Mouse (Mus musculus) liver, adult 2 months (tissue): ENCODE data around the gene Ccdc73.

Source experiments
- CTCF ChIP-seq: fragments of 200-500 bp; IDR thresholded peaks from 2 replicates; pipeline ENCODE4 v1.5.1; 2011; ENCODE audit warnings: low read depth, low read length, control low read depth
- POLR2A ChIP-seq: fragments of 200-500 bp; IDR thresholded peaks from 2 replicates; pipeline ENCODE4 v1.6.1; 2011; ENCODE audit warnings: low read length, control low read depth; ENCODE audit not compliant: insufficient read depth; ENCODE audit errors: extremely low read depth

- TF ChIP-seq CTCF (no peak), POLR2A (no peak)
These were observed 191.0 kb downstream of the Ccdc73 start for GRCm38 (mm10) chr2:105058577-105059116.
